Mouse (Mus musculus) thymus, adult 2 months (tissue): ENCODE measurements around the gene a.

Experiments
- CTCF ChIP-seq: fragments of 200-500 bp; IDR thresholded peaks from 2 replicates; pipeline ENCODE4 v1.5.1; 2012; ENCODE audit warnings: mild to moderate bottlenecking, control low read depth, low read length, moderate library complexity, borderline replicate concordance; ENCODE audit not compliant: control insufficient read depth, poor library complexity, insufficient read depth; ENCODE audit errors: extremely low read depth
- POLR2A ChIP-seq: fragments of 200-500 bp; IDR thresholded peaks from 2 replicates; pipeline ENCODE4 v1.6.1; 2012; ENCODE audit warnings: mild to moderate bottlenecking, low read length, control low read depth, moderate library complexity; ENCODE audit not compliant: control insufficient read depth, poor library complexity, insufficient read depth; ENCODE audit errors: extremely low read depth

DNA sequence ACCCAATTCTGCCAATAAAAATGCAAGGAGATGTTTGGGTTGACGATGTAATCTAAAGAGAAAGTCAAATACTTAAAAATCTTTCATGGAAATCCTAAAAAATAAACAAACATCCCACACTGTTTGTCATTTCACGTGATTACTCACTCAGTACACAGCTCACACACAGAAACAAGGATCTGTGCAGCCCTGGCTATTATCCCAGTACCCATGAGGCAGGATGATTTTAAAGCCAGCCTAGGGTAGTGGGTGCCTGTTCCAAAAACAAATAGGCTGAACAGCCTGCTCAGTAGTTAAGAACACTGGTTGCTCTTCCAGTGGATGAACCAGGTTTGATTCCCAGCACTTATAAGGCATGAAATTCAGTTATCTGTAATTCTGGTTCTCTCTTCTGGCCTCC, 85.4 kb downstream of the a start:
- TF ChIP-seq CTCF (no peak), POLR2A (no peak)
